Mouse (Mus musculus) kidney, embryonic 14.5 days (tissue): ENCODE measurements around the gene Upf3a. TPM values are rescaled to one million over a fixed set of nuclear protein-coding genes. Genes with fewer than 3 reads are reported as not detected.
"Not testable (repeated sequence)": the region's sequence is repeated elsewhere in the genome, so short reads cannot be mapped to it uniquely, and the experiment has no call there.

Experiments
- ATAC-seq: fragments of 200-750 bp; cut with Nextera tagmentation; 2 replicates; pipeline ENCODE4 v1.8.0; 2017; ENCODE audit warnings: moderate number of reproducible peaks, mild to moderate bottlenecking, moderate TSS enrichment, moderate library complexity; ENCODE audit not compliant: low FRiP score, low TSS enrichment
- H3K27ac ChIP-seq: fragments of 300-500 bp; sonication (generic); 2 replicates; pipeline ENCODE4 v1.5.1; 2014; ENCODE audit warnings: low read depth, mild to moderate bottlenecking, low read length, moderate library complexity, mixed read lengths
- H3K27me3 ChIP-seq: fragments of 300-500 bp; sonication (generic); 2 replicates; pipeline ENCODE4 v1.6.1; 2014; ENCODE audit warnings: mild to moderate bottlenecking, low read length; ENCODE audit not compliant: control insufficient read depth, insufficient read depth
- H3K36me3 ChIP-seq: fragments of 300-500 bp; sonication (generic); 2 replicates; pipeline ENCODE4 v1.6.1; 2014; ENCODE audit warnings: low read length, mixed read lengths; ENCODE audit not compliant: control insufficient read depth, insufficient read depth
- H3K4me1 ChIP-seq: fragments of 300-500 bp; sonication (generic); 2 replicates; pipeline ENCODE4 v1.6.1; 2014; ENCODE audit warnings: low read length, mixed read lengths; ENCODE audit not compliant: control insufficient read depth, insufficient read depth
- H3K4me2 ChIP-seq: fragments of 300-500 bp; sonication (generic); replicated peaks from 2 replicates; pipeline ENCODE4 v1.6.1; 2014; ENCODE audit warnings: low read depth, mild to moderate bottlenecking, low read length
- H3K4me3 ChIP-seq: fragments of 300-500 bp; sonication (generic); 2 replicates; pipeline ENCODE4 v1.5.1; 2014; ENCODE audit warnings: mild to moderate bottlenecking, low read length
- H3K9ac ChIP-seq: fragments of 300-500 bp; sonication (generic); 2 replicates; pipeline ENCODE4 v1.6.1; 2014; ENCODE audit warnings: low read depth, mild to moderate bottlenecking, low read length, moderate library complexity
- H3K9me3 ChIP-seq: fragments of 300-500 bp; sonication (generic); 2 replicates; pipeline ENCODE4 v1.6.1; 2016; ENCODE audit warnings: low read length; ENCODE audit not compliant: control insufficient read depth
- WGBS: fragments of 180-500 bp; shearing (Covaris S2); extraction: QIAGEN DNeasy Blood & Tissue Kit; methylation state at CpG from one replicate; pipeline ENCODE4 v1.1.7; 2014; 5-methylcytosine and 5-hydroxymethylcytosine counted together
- polyA plus RNA-seq: library from polyadenylated mRNA; unstranded; fragments of >200 nt; fragmentation: Nextera tagmentation; extraction: Ambion mirVana; gene quantifications from 2 replicates; pipeline ENCODE4 v1.2.1, GENCODE M21; 2014

Upf3a gene
- polyA plus RNA-seq, 1 experiment from 2014 or later: 46.9 TPM

GRCm38 (mm10) chr8:13828598-13829172, 43.3 kb downstream of the Upf3a start:
- no peak overlapping the region for H3K9ac ChIP-seq
- ATAC-seq: no peak
- 77% methylated on average over 7 of the region's 7 CpGs for WGBS

GRCm38 (mm10) chr8:13838289-13838688, 52.9 kb downstream of the Upf3a start, which contains the start of gene AF366264:
AF366264 (minus strand) TSS chr8:13838389.
- not testable (repeated sequence) for H3K27me3 ChIP-seq, H3K4me3 ChIP-seq, H3K4me2 ChIP-seq, H3K27ac ChIP-seq, H3K4me1 ChIP-seq, H3K9me3 ChIP-seq, H3K36me3 ChIP-seq, ATAC-seq, H3K9ac ChIP-seq
- WGBS: 85% methylated on average over 5 of the region's 5 CpGs

More at GRCm38 (mm10) chr8:13828598-13829172, 43.3 kb downstream of the Upf3a start:
- H3K36me3 ChIP-seq: no peaks in the 10 kb centered on the region
- H3K4me2 ChIP-seq: no peak overlapping the region
- no peaks in the 10 kb centered on the region for H3K4me1 ChIP-seq
- H3K27me3 ChIP-seq: no peaks in the 10 kb centered on the region
- no peak overlapping the region for H3K4me3 ChIP-seq
- no peak overlapping the region for H3K27ac ChIP-seq
- no peaks in the 10 kb centered on the region for H3K9me3 ChIP-seq

GRCm38 (mm10) chr8:13843286-13843685, 57.9 kb downstream of the Upf3a start:
- not testable (repeated sequence) for ATAC-seq, H3K4me1 ChIP-seq, H3K27ac ChIP-seq, H3K9me3 ChIP-seq, H3K9ac ChIP-seq, H3K36me3 ChIP-seq, H3K4me3 ChIP-seq, H3K4me2 ChIP-seq, H3K27me3 ChIP-seq
- 63% methylated on average over 1 of the region's 1 CpGs for WGBS

Other genes with a start within 250 kb of the Upf3a start
- gene 1700029H14Rik, start 223.2 kb upstream of the Upf3a start, polyA plus RNA-seq: not detected in 2 replicates
- gene Rasa3, start 108.0 kb upstream of the Upf3a start, polyA plus RNA-seq: 8.0 and 20.2 TPM in 2 replicates
- 0.11 TPM in 1 of 2 replicates, not detected in the other for gene Cfap97d2, start 79.7 kb upstream of the Upf3a start, polyA plus RNA-seq
- gene Cdc16, start 27.9 kb upstream of the Upf3a start, polyA plus RNA-seq: 169 and 211 TPM in 2 replicates
- not detected in 2 replicates for gene AF366264, start 52.8 kb downstream of the Upf3a start, polyA plus RNA-seq
- gene Champ1, start 84.0 kb downstream of the Upf3a start, polyA plus RNA-seq: 26.3 and 44.8 TPM in 2 replicates
- gene Coprs, start 104.7 kb downstream of the Upf3a start, polyA plus RNA-seq: 48.0 and 58.8 TPM in 2 replicates